Mouse (Mus musculus) hindbrain, postnatal 0 days (tissue): ENCODE results near the gene Arcn1. TPM values are rescaled to one million over a fixed set of nuclear protein-coding genes. Genes with fewer than 3 reads are reported as not detected.
A peak's percentile ranks its signal among the peaks of the same experiment; 100 is the strongest.

Experiments used
- ATAC-seq: fragments of 200-750 bp; cut with Nextera tagmentation; 2 replicates; pipeline ENCODE4 v1.8.0; 2017; ENCODE audit warnings: mild to moderate bottlenecking, moderate TSS enrichment, moderate library complexity
- DNase-seq: peaks from one replicate; pipeline ENCODE4 v3.0.0-alpha.2; 2015; ENCODE audit warnings: low spot score
- H3K27ac ChIP-seq: fragments of 300-500 bp; sonication (generic); 2 replicates; pipeline ENCODE4 v1.5.1; 2014; ENCODE audit warnings: mild to moderate bottlenecking
- H3K27me3 ChIP-seq: fragments of 300-500 bp; sonication (generic); 2 replicates; pipeline ENCODE4 v1.6.1; 2014; ENCODE audit warnings: low read length, mixed read lengths; ENCODE audit not compliant: insufficient read depth
- H3K36me3 ChIP-seq: fragments of 300-500 bp; sonication (generic); 2 replicates; pipeline ENCODE4 v1.6.1; 2014; ENCODE audit warnings: low read length, mixed read lengths; ENCODE audit not compliant: insufficient read depth
- H3K4me1 ChIP-seq: fragments of 300-500 bp; sonication (generic); 2 replicates; pipeline ENCODE4 v1.6.1; 2014; ENCODE audit warnings: antibody characterized with exemption, low read length, mixed read lengths; ENCODE audit not compliant: insufficient read depth
- H3K4me2 ChIP-seq: fragments of 300-500 bp; sonication (generic); 2 replicates; pipeline ENCODE4 v1.6.1; 2014; ENCODE audit warnings: low read depth, mild to moderate bottlenecking, low read length, moderate library complexity, mixed read lengths
- H3K4me3 ChIP-seq: fragments of 300-500 bp; sonication (generic); 2 replicates; pipeline ENCODE4 v1.5.1; 2014; ENCODE audit warnings: low read length
- H3K9ac ChIP-seq: fragments of 300-500 bp; sonication (generic); replicated peaks from 2 replicates; pipeline ENCODE4 v1.6.1; 2014; ENCODE audit warnings: mild to moderate bottlenecking, low read length, moderate library complexity, mixed read lengths
- H3K9me3 ChIP-seq: fragments of 300-500 bp; sonication (generic); 2 replicates; pipeline ENCODE4 v1.6.1; 2016; ENCODE audit warnings: low read length, mixed read lengths
- CTCF ChIP-seq: IDR thresholded peaks from 2 replicates; pipeline ENCODE4 v1.5.1; 2016; ENCODE audit warnings: antibody characterized with exemption, control low read depth, low read depth
- WGBS: fragments of 180-500 bp; shearing (Covaris S2); extraction: QIAGEN DNeasy Blood & Tissue Kit; methylation state at CpG from one replicate; pipeline ENCODE4 v1.1.7; 2014; 5-methylcytosine and 5-hydroxymethylcytosine counted together
- polyA plus RNA-seq: library from polyadenylated mRNA; unstranded; fragments of >200 nt; fragmentation: Nextera tagmentation; extraction: Ambion mirVana; gene quantifications from 2 replicates; pipeline ENCODE4 v1.2.1, GENCODE M21; 2015
- total RNA-seq: library from RNA; depleted of rRNA; stranded (reverse); fragments of >200 nt; gene quantifications from 2 replicates; pipeline ENCODE4 v1.2.3, GENCODE M21; 2014

Arcn1 gene
- total and polyA plus RNA-seq, 2 experiments from 2014 or later, result 77.1 to 109 TPM

DNA sequence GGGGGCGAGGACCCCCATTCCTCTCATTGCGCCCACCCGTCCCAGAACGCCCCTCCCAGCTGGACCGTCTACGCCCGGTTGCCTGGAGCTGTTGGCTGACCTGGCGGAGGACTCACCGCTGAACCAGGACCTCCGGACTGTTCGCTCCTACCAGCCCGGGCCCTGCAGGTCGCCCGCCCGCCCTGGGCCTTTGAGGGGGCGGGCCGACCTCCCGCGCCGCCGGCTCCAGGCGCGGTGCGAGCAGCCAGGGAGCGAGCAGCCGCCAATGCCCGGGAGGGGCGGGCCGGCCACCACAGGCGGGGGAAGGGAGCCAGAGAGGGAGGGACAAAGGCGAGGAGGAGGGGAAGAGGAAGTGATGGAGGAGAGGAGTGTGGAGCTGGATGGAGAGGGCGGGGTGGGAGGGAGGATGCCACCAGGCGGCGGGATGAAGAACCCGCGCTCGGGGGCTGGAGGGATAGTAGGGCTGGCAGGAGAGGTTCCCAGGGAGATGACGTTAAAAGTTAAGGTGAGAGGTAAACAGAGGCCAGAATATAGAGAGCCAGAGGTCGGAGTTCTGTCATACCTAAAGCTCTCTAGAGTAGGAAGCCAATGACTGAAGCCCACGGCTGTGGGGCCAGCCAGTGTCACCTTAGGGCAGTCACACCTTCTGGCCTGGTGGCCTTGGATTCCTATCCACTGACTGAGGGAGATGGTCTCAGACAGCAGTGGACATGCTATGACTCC lies 46.3 kb downstream of the Arcn1 start:
- ATAC-seq (peak; percentile 78), DNase-seq (peak; percentile 88)
- Histone ChIP-seq H3K9me3 (no peaks in the 10 kb centered on the region), H3K9ac (peak overlapping the region; percentile 58), H3K27ac (peak overlapping the region; percentile 75), H3K36me3 (peaks cover under 1% of the 10 kb centered on the region; the same call in 1 of the 2 replicates), H3K4me3 (peak overlapping the region; percentile 73), H3K4me2 (peak overlapping the region; percentile 71), H3K27me3 (no peaks in the 10 kb centered on the region), H3K4me1 (peaks cover 62% of the 10 kb centered on the region)
- peak; percentile 60 for TF ChIP-seq CTCF
- 1% methylated on average over 40 of the region's 40 CpGs for WGBS

DNA sequence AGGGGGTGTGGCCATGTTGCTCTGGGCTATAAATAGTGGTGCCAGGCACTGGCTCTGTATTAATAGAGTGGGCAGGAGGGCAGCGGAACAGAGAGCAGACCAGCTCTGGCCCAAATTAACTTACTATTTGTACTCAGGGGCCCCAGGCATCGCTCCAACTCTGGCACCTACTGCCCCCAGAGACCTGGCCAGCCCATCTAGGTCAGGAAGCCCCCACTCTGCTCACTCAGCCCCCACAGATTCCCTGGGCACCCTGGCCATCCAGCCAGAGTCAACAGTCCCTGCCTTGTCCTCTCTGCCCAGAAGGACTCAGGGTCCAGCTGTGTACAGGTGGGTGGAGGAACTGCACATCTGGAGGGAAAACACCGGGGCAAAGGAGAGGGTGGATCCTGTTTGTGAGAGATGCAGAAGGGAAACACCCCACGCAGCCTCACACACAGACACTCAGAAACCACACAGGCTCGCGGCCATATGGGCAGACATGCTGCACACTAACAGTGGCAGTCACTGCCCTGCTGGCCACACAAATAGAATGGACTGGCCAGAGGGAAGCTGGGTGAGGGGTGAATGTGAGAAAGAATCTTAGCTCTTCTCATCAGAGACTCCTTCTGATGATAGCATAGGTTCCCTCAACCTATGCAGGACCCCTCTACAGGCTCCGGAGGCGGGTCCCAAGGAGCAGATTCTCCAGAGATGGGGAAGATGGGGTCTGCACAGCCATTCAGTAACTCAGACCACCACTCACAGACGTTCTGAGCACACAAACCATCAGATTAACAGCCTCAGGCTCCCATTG lies 47.1 kb downstream of the Arcn1 start:
- TF ChIP-seq CTCF, result no peak
- peak; percentile 62 for DNase-seq
- ATAC-seq, result peak; percentile 33
- Histone ChIP-seq H3K9me3 (no peaks in the 10 kb centered on the region), H3K4me2 (peak overlapping the region; percentile 71), H3K27me3 (no peaks in the 10 kb centered on the region), H3K4me1 (peaks cover 62% of the 10 kb centered on the region), H3K27ac (peak overlapping the region; percentile 75), H3K9ac (peak overlapping the region; percentile 58), H3K4me3 (peak overlapping the region; percentile 73), H3K36me3 (peaks cover 8% of the 10 kb centered on the region; the same call in 1 of the 2 replicates)
- WGBS, result 9% methylated on average over 9 of the region's 9 CpGs

DNA sequence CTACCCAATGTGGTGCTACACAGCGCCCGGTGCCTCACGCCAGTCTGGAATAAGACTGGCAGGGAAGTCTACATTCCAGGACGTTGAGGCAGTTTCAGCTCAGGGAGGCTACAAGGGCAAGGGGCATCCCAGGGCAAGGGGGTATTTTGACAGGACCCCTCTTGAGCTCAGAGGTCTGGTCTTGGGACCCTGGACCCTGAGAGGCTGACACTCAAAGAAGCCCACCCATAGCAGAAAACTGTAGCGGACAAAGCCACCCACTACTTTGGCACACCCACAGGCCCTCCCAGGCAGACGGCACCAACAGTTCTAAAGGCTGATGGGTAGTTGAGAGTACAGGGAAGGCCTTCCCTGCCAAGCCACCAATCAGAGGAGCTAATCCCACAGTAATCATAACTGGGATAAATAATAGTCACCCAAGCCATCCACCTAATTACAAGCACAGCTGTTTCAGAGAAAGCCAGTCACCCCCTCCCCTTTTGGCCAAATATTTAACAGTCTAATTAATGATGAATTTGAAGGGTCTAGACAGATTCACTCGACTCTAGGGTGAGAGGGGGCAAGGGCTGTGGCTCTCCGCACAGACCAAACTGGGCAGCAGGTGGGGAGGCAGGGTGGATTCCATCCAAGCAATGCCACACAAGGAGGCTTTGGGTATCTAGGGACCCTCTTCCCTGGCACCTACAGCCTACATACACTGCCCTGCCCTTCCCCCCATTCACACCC lies 47.9 kb downstream of the Arcn1 start:
- Histone ChIP-seq H3K4me3 (peak overlapping the region; percentile 73), H3K9me3 (no peaks in the 10 kb centered on the region), H3K4me2 (peak overlapping the region; percentile 71), H3K4me1 (peaks cover 56% of the 10 kb centered on the region), H3K36me3 (peaks cover 14% of the 10 kb centered on the region; the same call in 1 of the 2 replicates), H3K9ac (peak overlapping the region; percentile 58; the same call in 1 of the 2 replicates), H3K27me3 (no peaks in the 10 kb centered on the region), H3K27ac (peak overlapping the region; percentile 75)
- DNase-seq (peak; percentile 72), ATAC-seq (peak; percentile 21)
- no peak for TF ChIP-seq CTCF
- 48% methylated on average over 8 of the region's 8 CpGs for WGBS

DNA sequence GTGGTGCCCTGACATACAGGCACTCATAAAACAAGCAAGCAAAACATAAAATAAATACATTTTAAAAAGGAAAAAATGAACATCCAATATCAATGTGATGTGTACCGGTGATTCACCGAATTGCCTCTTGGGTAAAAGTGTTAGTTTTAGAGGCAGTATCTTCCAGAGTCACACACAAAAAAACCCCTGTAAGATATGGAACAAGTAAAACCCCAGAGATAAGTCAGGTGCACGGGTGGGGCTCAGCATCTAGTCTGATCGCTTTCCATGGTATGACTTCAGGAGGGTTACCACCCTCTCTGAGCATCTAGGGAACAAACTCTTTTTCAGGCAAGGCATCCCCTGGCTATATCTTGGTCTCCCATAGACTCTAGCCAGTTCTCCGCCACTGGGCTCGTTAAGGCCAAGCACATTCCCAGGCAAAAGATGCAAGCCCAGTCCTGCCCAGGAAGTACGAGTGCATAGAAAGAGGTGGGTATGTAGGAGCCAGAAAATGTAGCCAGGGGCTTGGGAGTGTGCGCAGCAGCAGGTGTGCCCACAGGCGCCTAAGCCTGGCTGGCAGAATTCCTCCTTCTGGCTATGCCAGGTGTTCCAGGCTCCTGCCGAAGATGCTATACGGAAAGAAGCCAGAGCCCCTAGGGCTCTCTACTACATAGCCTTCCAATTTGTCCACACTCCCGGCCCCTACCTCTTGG lies 48.6 kb downstream of the Arcn1 start:
- Histone ChIP-seq H3K9ac (no peak overlapping the region), H3K27ac (peak overlapping the region; percentile 22; the same call in 1 of the 2 replicates), H3K36me3 (peaks cover 14% of the 10 kb centered on the region; the same call in 1 of the 2 replicates), H3K4me3 (peak overlapping the region; percentile 73; the same call in 1 of the 2 replicates), H3K4me1 (peaks cover 49% of the 10 kb centered on the region), H3K4me2 (peak overlapping the region; percentile 71; the same call in 1 of the 2 replicates), H3K9me3 (no peaks in the 10 kb centered on the region), H3K27me3 (no peaks in the 10 kb centered on the region)
- DNase-seq, result no peak
- no peak for TF ChIP-seq CTCF
- ATAC-seq, result no peak
- 64% methylated on average over 12 of the region's 12 CpGs for WGBS

DNA sequence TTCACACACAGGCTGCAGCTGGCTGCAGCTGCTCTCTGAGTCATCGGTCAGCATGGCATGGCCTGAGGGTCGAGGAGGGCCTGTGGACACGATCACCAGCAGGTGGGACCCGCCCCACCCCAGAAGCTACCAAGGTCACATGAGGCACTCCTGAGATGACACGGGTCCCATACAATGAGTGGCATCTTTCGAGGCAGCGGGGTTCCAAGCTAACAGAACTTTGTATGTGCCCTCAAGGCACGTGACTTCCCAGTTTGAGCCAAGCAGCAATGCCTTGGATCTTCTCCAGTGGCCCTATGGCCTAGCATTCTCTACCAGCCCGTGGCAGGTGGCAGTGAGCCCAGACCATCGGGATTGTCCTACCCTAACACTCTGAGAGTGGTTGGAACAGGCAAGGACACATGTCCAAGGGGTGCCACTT lies 49.8 kb downstream of the Arcn1 start:
- TF ChIP-seq CTCF, result no peak
- Histone ChIP-seq H3K36me3 (peaks cover 18% of the 10 kb centered on the region; the same call in 1 of the 2 replicates), H3K4me1 (peaks cover 37% of the 10 kb centered on the region), H3K27me3 (no peaks in the 10 kb centered on the region), H3K27ac (no peak overlapping the region), H3K4me3 (no peak overlapping the region), H3K9me3 (no peaks in the 10 kb centered on the region), H3K4me2 (no peak overlapping the region), H3K9ac (no peak overlapping the region)
- ATAC-seq (no peak), DNase-seq (peak; percentile 83)
- WGBS, result 45% methylated on average over 10 of the region's 10 CpGs
